8 mouse cellular contexts compared by ENCODE assay signal in the genomic region with DNA sequence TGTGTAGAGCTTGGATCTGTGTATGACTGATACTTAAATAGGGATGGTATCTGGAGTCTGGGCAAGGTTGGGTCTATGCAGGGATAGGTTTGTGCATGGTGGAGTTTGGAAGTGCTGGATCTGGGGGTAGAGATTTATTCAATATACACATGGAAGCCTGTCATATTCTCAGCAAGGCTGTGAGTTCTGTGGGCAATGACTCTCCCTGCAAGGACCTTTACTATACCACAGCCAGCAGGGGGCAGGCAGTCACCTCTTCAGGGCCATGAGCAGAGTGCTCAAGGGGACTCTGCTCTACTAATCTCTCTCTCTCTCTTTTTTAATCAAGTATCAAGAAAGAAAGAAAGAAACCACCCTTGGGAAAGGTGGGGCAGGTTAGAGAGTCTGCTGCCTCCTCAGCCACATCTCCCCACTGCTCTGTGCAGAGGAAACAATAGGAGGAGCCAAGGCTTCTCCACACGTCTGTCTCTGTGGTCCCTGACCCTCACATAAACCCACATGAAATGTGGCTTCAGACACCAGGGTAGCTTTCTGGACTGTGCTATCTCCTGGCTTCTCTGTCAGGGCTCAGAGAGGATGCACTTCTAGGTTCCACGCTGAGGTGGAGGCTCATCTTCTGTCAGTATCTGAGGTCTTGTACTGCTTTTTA. TPM values are rescaled to one million over a fixed set of nuclear protein-coding genes. Genes with fewer than 3 reads are reported as not detected.
DNase-seq lines count a peak whose midpoint lies in the region; ATAC-seq and TF ChIP-seq lines count a peak whose summit lies in the region.

No protein-coding gene starts in this region.

- H3ac ChIP-seq in C2C12 (ENCODE audit: control insufficient read depth, insufficient read length, low read depth) = no peak overlapping the region

- 34% methylated on average over 2 of the region's 2 CpGs for WGBS in heart, embryonic 14.5 days
- 24% methylated on average over 2 of the region's 2 CpGs for WGBS in kidney, postnatal 0 days
- 21% methylated on average over 2 of the region's 2 CpGs for WGBS in liver, embryonic 13.5 days (ENCODE audit: insufficient replicate concordance)
- 50% methylated on average over 2 of the region's 2 CpGs for WGBS in neural tube, embryonic 14.5 days

- peaks cover 7 to 14% of the 10 kb centered on the region in 2 experiments for H3K4me1 ChIP-seq in heart, embryonic 14.5 days (ENCODE audit: control insufficient read depth in 2 of 2, insufficient read depth in 2 of 2, low read length in 2 of 2)
- no peaks in the 10 kb centered on the region for H3K4me1 ChIP-seq in kidney, postnatal 0 days (replicated peaks; ENCODE audit: insufficient read depth, low read length)
- H3K4me1 ChIP-seq in liver, embryonic 13.5 days (replicated peaks) = no peaks in the 10 kb centered on the region
- H3K4me1 ChIP-seq in neural tube, embryonic 14.5 days (ENCODE audit: control insufficient read depth, insufficient read depth, low read length) = no peaks in the 10 kb centered on the region

- peak; percentile 33 for TF ChIP-seq CTCF in C2C12 (IDR thresholded peaks at IDR 0.05; ENCODE audit: control insufficient read depth, insufficient read depth, insufficient read length)
- peak; percentile 84 for TF ChIP-seq CTCF in kidney, postnatal 0 days (IDR thresholded peaks at IDR 0.05; ENCODE audit: low read depth)

- H3K4me2 ChIP-seq in heart, embryonic 14.5 days (ENCODE audit: low read length) = no peak overlapping the region
- no peak overlapping the region for H3K4me2 ChIP-seq in kidney, postnatal 0 days (ENCODE audit: low read length)
- H3K4me2 ChIP-seq in liver, embryonic 13.5 days = no peak overlapping the region
- no peak overlapping the region for H3K4me2 ChIP-seq in neural tube, embryonic 14.5 days (ENCODE audit: low read depth, low read length)

- H3K4me3 ChIP-seq in C2C12 (ENCODE audit: insufficient read depth, poor library complexity, severe bottlenecking) = no peak overlapping the region
- no peak overlapping the region for H3K4me3 ChIP-seq in heart, embryonic 14.5 days (ENCODE audit: control insufficient read depth in 1 of 2, insufficient read depth in 1 of 2, low read depth in 1 of 2, low read length in 2 of 2)
- no peak overlapping the region for H3K4me3 ChIP-seq in kidney, postnatal 0 days (replicated peaks; ENCODE audit: low read depth, low read length)
- H3K4me3 ChIP-seq in liver, embryonic 13.5 days (replicated peaks) = no peak overlapping the region
- H3K4me3 ChIP-seq in neural tube, embryonic 14.5 days (ENCODE audit: low read depth, low read length) = no peak overlapping the region

- peak; percentile 71 for ATAC-seq in heart, embryonic 14.5 days (ENCODE audit: insufficient number of reproducible peaks, insufficient read depth, low FRiP score, low read depth)
- ATAC-seq in kidney, postnatal 0 days (replicated peaks; ENCODE audit: low FRiP score, low read depth) = peak; percentile 82
- ATAC-seq in liver, embryonic 13.5 days (ENCODE audit: low read depth) = 0 out of 2 replicates have a peak, but pooled peaks have one; percentile 51
- ATAC-seq in neural tube, embryonic 14.5 days (ENCODE audit: low read depth) = peak; percentile 75; the same call in 1 of the 2 replicates

- no peaks in the 10 kb centered on the region for H3K79me3 ChIP-seq in C2C12 (ENCODE audit: low read depth)

- no peaks in the 10 kb centered on the region for H3K79me2 ChIP-seq in C2C12 (ENCODE audit: control insufficient read depth, insufficient read depth)

- peaks cover 3% of the 10 kb centered on the region for H3K27me3 ChIP-seq in C2C12 (ENCODE audit: control insufficient read depth, insufficient read depth, insufficient read length)
- no peaks in the 10 kb centered on the region for H3K27me3 ChIP-seq in heart, embryonic 14.5 days (ENCODE audit: control insufficient read depth, insufficient read depth, low read length)
- no peaks in the 10 kb centered on the region for H3K27me3 ChIP-seq in kidney, postnatal 0 days (ENCODE audit: insufficient read depth, low read length)
- H3K27me3 ChIP-seq in liver, embryonic 13.5 days = peaks cover 2% of the 10 kb centered on the region; the same call in 1 of the 2 replicates
- no peaks in the 10 kb centered on the region for H3K27me3 ChIP-seq in neural tube, embryonic 14.5 days (ENCODE audit: control insufficient read depth, insufficient read depth, low read length)

- no peak overlapping the region for H3K9ac ChIP-seq in heart, embryonic 14.5 days (ENCODE audit: low read length)
- H3K9ac ChIP-seq in kidney, postnatal 0 days (ENCODE audit: low read depth, low read length) = no peak overlapping the region
- no peak overlapping the region for H3K9ac ChIP-seq in liver, embryonic 13.5 days
- H3K9ac ChIP-seq in neural tube, embryonic 14.5 days (replicated peaks; ENCODE audit: low read depth, low read length) = no peak overlapping the region

- no peak overlapping the region for H3K27ac ChIP-seq in heart, embryonic 14.5 days (replicated peaks in 1 of 2; ENCODE audit: control insufficient read depth in 1 of 2, insufficient read depth in 1 of 2, low read depth in 2 of 2, low read length in 2 of 2)
- H3K27ac ChIP-seq in kidney, postnatal 0 days = no peak overlapping the region
- H3K27ac ChIP-seq in liver, embryonic 13.5 days = no peak overlapping the region
- H3K27ac ChIP-seq in neural tube, embryonic 14.5 days (ENCODE audit: low read depth, low read length) = no peak overlapping the region

- H3K36me3 ChIP-seq in C2C12 (ENCODE audit: control insufficient read depth, insufficient read depth) = no peaks in the 10 kb centered on the region
- no peaks in the 10 kb centered on the region for H3K36me3 ChIP-seq in heart, embryonic 14.5 days (ENCODE audit: control insufficient read depth, insufficient read depth, low read length)
- H3K36me3 ChIP-seq in kidney, postnatal 0 days (ENCODE audit: insufficient read depth, low read length) = no peaks in the 10 kb centered on the region
- no peaks in the 10 kb centered on the region for H3K36me3 ChIP-seq in liver, embryonic 13.5 days
- H3K36me3 ChIP-seq in neural tube, embryonic 14.5 days (ENCODE audit: control insufficient read depth, insufficient read depth, low read length) = no peaks in the 10 kb centered on the region

- DNase-seq in WW6 (ENCODE audit: low read depth, low spot score) = peak; percentile 9
- peak; percentile 83 for DNase-seq in embryo, embryonic 10 days (ENCODE audit: low spot score)
- DNase-seq in kidney, postnatal 0 days (ENCODE audit: low spot score) = peak; percentile 88
- DNase-seq in liver, embryonic 13.5 days = peak; percentile 18
- peak; percentile 78 for DNase-seq in thymus, postnatal 4 days

- no peaks in the 10 kb centered on the region for H3K9me3 ChIP-seq in heart, embryonic 14.5 days (ENCODE audit: control insufficient read depth, low read length)
- no peaks in the 10 kb centered on the region for H3K9me3 ChIP-seq in kidney, postnatal 0 days (replicated peaks; ENCODE audit: low read length)
- H3K9me3 ChIP-seq in liver, embryonic 13.5 days (replicated peaks) = no peaks in the 10 kb centered on the region
- H3K9me3 ChIP-seq in neural tube, embryonic 14.5 days (ENCODE audit: control insufficient read depth, low read length) = no peaks in the 10 kb centered on the region

TF ChIP-seq in C2C12, 6 proteins besides CTCF, POLR2A, EP300 and RAD21:
- TF ChIP-seq MYOG (IDR thresholded peaks at IDR 0.05; ENCODE audit: control insufficient read depth, extremely low read depth, insufficient read length) (no peak), MAX (IDR thresholded peaks at IDR 0.05) (no peak), FOSL1 (IDR thresholded peaks at IDR 0.05; ENCODE audit: insufficient read depth, low read length, poor library complexity, severe bottlenecking) (no peak)

RNA-seq across cellular contexts. Expression of a gene that starts 24.4 kb away (rescaled TPM):
- 0.01 TPM for polyA plus RNA-seq in C2C12 (2012; fragmentation: generic; extraction: Trizol)
- polyA plus RNA-seq in heart, embryonic 14.5 days (2014; fragmentation: Nextera tagmentation; extraction: Ambion mirVana) = 0.08 and 0.30 TPM in 2 replicates
- polyA plus RNA-seq in kidney, postnatal 0 days (2015; fragmentation: Nextera tagmentation; extraction: Ambion mirVana) = 10.3 and 10.8 TPM in 2 replicates
- not detected in 2 replicates for polyA plus RNA-seq in liver, embryonic 13.5 days (2015; fragmentation: Nextera tagmentation; extraction: Ambion mirVana)
- 0.13 and 0.28 TPM in 2 replicates for polyA plus RNA-seq in neural tube, embryonic 14.5 days (2014; fragmentation: Nextera tagmentation; extraction: Ambion mirVana)

RNA-seq across cellular contexts. Expression of a gene that starts 34.7 kb away (rescaled TPM):
- polyA plus RNA-seq in C2C12 (2012; fragmentation: generic; extraction: Trizol) = 2.2 TPM
- 10.6 and 12.3 TPM in 2 replicates for polyA plus RNA-seq in heart, embryonic 14.5 days (2014; fragmentation: Nextera tagmentation; extraction: Ambion mirVana)
- 8.7 and 9.7 TPM in 2 replicates for polyA plus RNA-seq in kidney, postnatal 0 days (2015; fragmentation: Nextera tagmentation; extraction: Ambion mirVana)
- 7.8 and 8.6 TPM in 2 replicates for polyA plus RNA-seq in liver, embryonic 13.5 days (2015; fragmentation: Nextera tagmentation; extraction: Ambion mirVana)
- polyA plus RNA-seq in neural tube, embryonic 14.5 days (2014; fragmentation: Nextera tagmentation; extraction: Ambion mirVana) = 7.6 and 9.3 TPM in 2 replicates

Comparison
In these comparisons a context has a peak if more than half of its experiments do, and no peak if none do; other contexts are left out.
1. DNase-seq: peak in every context shown above with its lines; median percentile 88 in kidney, postnatal 0 days; 83 in embryo, embryonic 10 days; 78 in thymus, postnatal 4 days; 18 in liver, embryonic 13.5 days; 9 in WW6.